Mouse (Mus musculus) retina, postnatal 7 days (tissue): ENCODE measurements around the gene Lenep.

Experiments used
- DNase-seq: peaks from one replicate; pipeline ENCODE4 v3.0.0-alpha.2; 2012; ENCODE audit warnings: low read depth, low spot score

The Lenep gene

GRCm38 (mm10) chr3:89378394-89379067, 24.1 kb downstream of the Lenep start:
- peak; percentile 71 for DNase-seq

GRCm38 (mm10) chr3:89377831-89378230, 24.8 kb downstream of the Lenep start:
- DNase-seq, result no peak

- no peak for DNase-seq
Measured at GRCm38 (mm10) chr3:89373581-89374231, 28.9 kb downstream of the Lenep start.

- no peak for DNase-seq
Measured at GRCm38 (mm10) chr3:89367338-89367737, 35.3 kb downstream of the Lenep start.

- DNase-seq, result no peak
Measured at GRCm38 (mm10) chr3:89365486-89366414, 36.8 kb downstream of the Lenep start.

GRCm38 (mm10) chr3:89365153-89365485, 37.5 kb downstream of the Lenep start, which contains the start of gene Dcst1:
Gene Dcst1, minus strand, starts transcription at chr3:89365253.
- no peak for DNase-seq

- no peak for DNase-seq
Measured at GRCm38 (mm10) chr3:89364631-89365030, 38.0 kb downstream of the Lenep start.

GRCm38 (mm10) chr3:89361675-89362074, 40.9 kb downstream of the Lenep start, which contains the start of gene Dcst2:
Gene Dcst2, plus strand, starts transcription at chr3:89361975.
- DNase-seq, result no peak

GRCm38 (mm10) chr3:89360237-89360636, 42.4 kb downstream of the Lenep start:
- DNase-seq, result no peak

- no peak for DNase-seq
Measured at GRCm38 (mm10) chr3:89359630-89360029, 43.0 kb downstream of the Lenep start.

- DNase-seq, result no peak
Measured at GRCm38 (mm10) chr3:89356029-89356428, 46.6 kb downstream of the Lenep start.

- no peak for DNase-seq
Measured at GRCm38 (mm10) chr3:89355512-89355902, 47.1 kb downstream of the Lenep start.

- peak; percentile 70 for DNase-seq
Measured at GRCm38 (mm10) chr3:89354816-89355511, 47.6 kb downstream of the Lenep start.

- no peak for DNase-seq
Measured at GRCm38 (mm10) chr3:89351271-89351670, 51.3 kb downstream of the Lenep start.
